Mouse (Mus musculus): Measurements from ENCODE around the gene Rita1. TPM values are rescaled to one million over a fixed set of nuclear protein-coding genes. Genes with fewer than 3 reads are reported as not detected.

Rita1 gene
- polyA plus RNA-seq, 2 experiments: 11.6 to 25.4 TPM

- DNase-seq (ENCODE audit: low spot score) (no peak), ATAC-seq (ENCODE audit: low FRiP score, low read depth) (no peak)
- peak overlapping the region; percentile 8; the same call in 1 of the 2 replicates for H3K4me2 ChIP-seq (replicated peaks; ENCODE audit: low read depth, low read length, severe bottlenecking)
- no peaks in the 10 kb centered on the region for H3K9me3 ChIP-seq (ENCODE audit: control insufficient read depth, low read length)
- no peaks in the 10 kb centered on the region for H3K27me3 ChIP-seq (ENCODE audit: control insufficient read depth, insufficient read depth, low read length)
- WGBS: 22% methylated on average over 14 of the region's 14 CpGs
- H3K36me3 ChIP-seq (ENCODE audit: control insufficient read depth, insufficient read depth, low read length): no peaks in the 10 kb centered on the region
- peak overlapping the region; percentile 28 for H3K9ac ChIP-seq (ENCODE audit: low read depth, low read length, severe bottlenecking)
- H3K4me3 ChIP-seq (replicated peaks; ENCODE audit: low read length): no peak overlapping the region
- no peak for TF ChIP-seq POLR2A (IDR thresholded peaks at IDR 0.05; ENCODE audit: borderline replicate concordance, extremely low read depth, insufficient read depth, insufficient read length)
- peak overlapping the region; percentile 84 for H3K27ac ChIP-seq (replicated peaks; ENCODE audit: low read depth, low read length)
- H3K4me1 ChIP-seq (ENCODE audit: control insufficient read depth, insufficient read depth, low read length): peaks cover 92% of the 10 kb centered on the region
These were observed 44.6 kb downstream of the Rita1 start for GRCm38 (mm10) chr5:120567761-120568211.

- H3K27ac ChIP-seq (replicated peaks; ENCODE audit: low read depth, low read length): peak overlapping the region; percentile 84
- peak overlapping the region; percentile 8; the same call in 1 of the 2 replicates for H3K4me2 ChIP-seq (replicated peaks; ENCODE audit: low read depth, low read length, severe bottlenecking)
- DNase-seq (ENCODE audit: low spot score): peak; percentile 83
- TF ChIP-seq POLR2A (IDR thresholded peaks at IDR 0.05; ENCODE audit: borderline replicate concordance, extremely low read depth, insufficient read depth, insufficient read length): no peak
- H3K9me3 ChIP-seq (ENCODE audit: control insufficient read depth, low read length): no peaks in the 10 kb centered on the region
- H3K9ac ChIP-seq (ENCODE audit: low read depth, low read length, severe bottlenecking): peak overlapping the region; percentile 28; the same call in 1 of the 2 replicates
- WGBS: 9% methylated on average over 21 of the region's 21 CpGs
- H3K4me1 ChIP-seq (ENCODE audit: control insufficient read depth, insufficient read depth, low read length): peaks cover 94% of the 10 kb centered on the region
- peak; percentile 67 for ATAC-seq (ENCODE audit: low FRiP score, low read depth)
- no peaks in the 10 kb centered on the region for H3K27me3 ChIP-seq (ENCODE audit: control insufficient read depth, insufficient read depth, low read length)
- H3K36me3 ChIP-seq (ENCODE audit: control insufficient read depth, insufficient read depth, low read length): no peaks in the 10 kb centered on the region
- H3K4me3 ChIP-seq (replicated peaks; ENCODE audit: low read length): no peak overlapping the region
These were observed 45.1 kb downstream of the Rita1 start for GRCm38 (mm10) chr5:120567253-120567701.

DNA sequence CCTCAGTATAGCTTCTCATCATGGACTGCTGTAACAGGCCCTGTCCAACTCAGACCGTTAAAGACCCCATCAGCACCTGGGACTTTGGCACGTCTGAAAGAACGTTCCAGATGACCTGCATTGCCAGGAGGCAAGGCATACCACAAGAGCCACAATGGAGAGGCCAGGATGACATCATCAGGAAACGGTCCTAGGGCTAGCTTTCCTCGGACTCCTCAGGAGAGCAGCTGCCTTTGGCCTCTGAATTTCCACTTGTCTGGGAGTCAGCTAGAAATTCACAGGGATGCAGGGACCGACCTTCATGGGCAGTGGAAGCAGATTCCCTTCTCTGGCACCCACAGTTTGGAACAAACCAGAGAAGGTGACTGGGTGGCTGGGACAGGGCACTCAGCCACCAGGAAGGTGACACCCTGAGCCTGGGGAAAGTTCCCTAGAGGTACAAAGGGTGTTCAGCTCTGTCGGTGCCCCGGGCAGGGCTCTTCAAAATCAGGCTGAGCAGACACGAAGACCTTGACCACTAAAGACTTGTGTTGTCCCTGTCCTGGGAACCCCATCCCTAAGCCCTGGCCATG, 45.6 kb downstream of the Rita1 start:
- Histone ChIP-seq H3K9ac (ENCODE audit: low read depth, low read length, severe bottlenecking) (no peak overlapping the region), H3K4me3 (replicated peaks; ENCODE audit: low read length) (no peak overlapping the region), H3K36me3 (ENCODE audit: control insufficient read depth, insufficient read depth, low read length) (no peaks in the 10 kb centered on the region), H3K27ac (replicated peaks; ENCODE audit: low read depth, low read length) (peak overlapping the region; percentile 84), H3K27me3 (ENCODE audit: control insufficient read depth, insufficient read depth, low read length) (no peaks in the 10 kb centered on the region), H3K4me2 (replicated peaks; ENCODE audit: low read depth, low read length, severe bottlenecking) (peak overlapping the region; percentile 15; the same call in 1 of the 2 replicates), H3K4me1 (ENCODE audit: control insufficient read depth, insufficient read depth, low read length) (peaks cover 94% of the 10 kb centered on the region), H3K9me3 (ENCODE audit: control insufficient read depth, low read length) (no peaks in the 10 kb centered on the region)
- TF ChIP-seq POLR2A (IDR thresholded peaks at IDR 0.05; ENCODE audit: borderline replicate concordance, extremely low read depth, insufficient read depth, insufficient read length): no peak
- 29% methylated on average over 7 of the region's 9 CpGs for WGBS
- ATAC-seq (ENCODE audit: low FRiP score, low read depth) (no peak), DNase-seq (ENCODE audit: low spot score) (no peak)

DNA sequence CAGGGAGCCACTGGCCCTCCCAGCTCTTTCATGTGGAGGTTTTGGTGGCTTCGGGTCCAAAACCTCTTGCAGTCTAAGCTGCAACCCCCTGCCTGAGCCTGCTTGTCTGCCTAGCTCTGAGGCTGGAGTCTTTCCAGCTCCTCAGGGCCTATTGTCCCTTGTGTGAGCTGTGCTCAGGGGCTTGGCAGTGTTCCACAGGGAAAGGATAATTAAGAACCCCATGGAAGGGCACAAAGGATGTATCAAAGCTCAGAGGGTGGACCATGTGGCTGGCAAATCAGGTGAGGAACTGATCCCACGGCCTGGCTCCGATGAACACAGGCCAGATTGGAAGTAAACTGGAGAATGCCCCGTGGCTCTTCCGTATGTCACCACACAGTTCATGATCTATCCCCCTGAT, 46.3 kb downstream of the Rita1 start:
- 50% methylated on average over 5 of the region's 5 CpGs for WGBS
- no peak for ATAC-seq (ENCODE audit: low FRiP score, low read depth)
- Histone ChIP-seq H3K4me1 (ENCODE audit: control insufficient read depth, insufficient read depth, low read length) (peaks cover 90% of the 10 kb centered on the region), H3K4me3 (replicated peaks; ENCODE audit: low read length) (no peak overlapping the region), H3K27ac (replicated peaks; ENCODE audit: low read depth, low read length) (peak overlapping the region; percentile 84), H3K27me3 (ENCODE audit: control insufficient read depth, insufficient read depth, low read length) (no peaks in the 10 kb centered on the region), H3K9me3 (ENCODE audit: control insufficient read depth, low read length) (no peaks in the 10 kb centered on the region), H3K36me3 (ENCODE audit: control insufficient read depth, insufficient read depth, low read length) (no peaks in the 10 kb centered on the region), H3K4me2 (replicated peaks; ENCODE audit: low read depth, low read length, severe bottlenecking) (no peak overlapping the region; the same call in 1 of the 2 replicates), H3K9ac (ENCODE audit: low read depth, low read length, severe bottlenecking) (no peak overlapping the region)
- DNase-seq (ENCODE audit: low spot score): no peak
- no peak for TF ChIP-seq POLR2A (IDR thresholded peaks at IDR 0.05; ENCODE audit: borderline replicate concordance, extremely low read depth, insufficient read depth, insufficient read length)

GRCm38 (mm10) chr5:120565171-120565905, 47.1 kb downstream of the Rita1 start:
- H3K4me2 ChIP-seq (replicated peaks; ENCODE audit: low read depth, low read length, severe bottlenecking): no peak overlapping the region
- 34% methylated on average over 14 of the region's 15 CpGs for WGBS

More at GRCm38 (mm10) chr5:120565171-120565905, 47.1 kb downstream of the Rita1 start:
- Histone ChIP-seq H3K27me3 (ENCODE audit: control insufficient read depth, insufficient read depth, low read length) (no peaks in the 10 kb centered on the region), H3K4me3 (replicated peaks; ENCODE audit: low read length) (no peak overlapping the region), H3K4me1 (ENCODE audit: control insufficient read depth, insufficient read depth, low read length) (peaks cover 90% of the 10 kb centered on the region), H3K9me3 (ENCODE audit: control insufficient read depth, low read length) (no peaks in the 10 kb centered on the region), H3K27ac (replicated peaks; ENCODE audit: low read depth, low read length) (peak overlapping the region; percentile 84; the same call in 1 of the 2 replicates), H3K9ac (ENCODE audit: low read depth, low read length, severe bottlenecking) (no peak overlapping the region), H3K36me3 (ENCODE audit: control insufficient read depth, insufficient read depth, low read length) (no peaks in the 10 kb centered on the region)
- DNase-seq (ENCODE audit: low spot score) (no peak), ATAC-seq (ENCODE audit: low FRiP score, low read depth) (no peak)
- TF ChIP-seq POLR2A (IDR thresholded peaks at IDR 0.05; ENCODE audit: borderline replicate concordance, extremely low read depth, insufficient read depth, insufficient read length): no peak

All from limb, embryonic 14.5 days (tissue).